Mouse (Mus musculus) hindbrain, embryonic 10.5 days (tissue): ENCODE data around the gene Zpr1. TPM values are rescaled to one million over a fixed set of nuclear protein-coding genes. Genes with fewer than 3 reads are reported as not detected.
A peak's percentile ranks its signal among the peaks of the same experiment; 100 is the strongest.

Experiments
- DNase-seq: peaks from one replicate; pipeline ENCODE4 v3.0.0-alpha.2; 2017; ENCODE audit warnings: low spot score
- H3K27ac ChIP-seq: fragments of 300-500 bp; sonication (generic); 2 replicates; pipeline ENCODE4 v1.5.1; 2016; ENCODE audit warnings: mild to moderate bottlenecking, moderate library complexity
- H3K27me3 ChIP-seq: fragments of 300-500 bp; sonication (generic); 2 replicates; pipeline ENCODE4 v1.6.1; 2016; ENCODE audit warnings: mild to moderate bottlenecking; ENCODE audit not compliant: poor library complexity, insufficient read depth, severe bottlenecking
- H3K36me3 ChIP-seq: fragments of 300-500 bp; sonication (generic); 2 replicates; pipeline ENCODE4 v1.6.1; 2016; ENCODE audit warnings: mild to moderate bottlenecking, moderate library complexity
- H3K4me1 ChIP-seq: fragments of 300-500 bp; sonication (generic); replicated peaks from 2 replicates; pipeline ENCODE4 v1.6.1; 2016; ENCODE audit warnings: mild to moderate bottlenecking
- H3K4me3 ChIP-seq: fragments of 300-500 bp; sonication (generic); 2 replicates; pipeline ENCODE4 v1.5.1; 2016; ENCODE audit warnings: mild to moderate bottlenecking, moderate library complexity
- H3K9me3 ChIP-seq: fragments of 300-500 bp; sonication (generic); 2 replicates; pipeline ENCODE4 v1.6.1; 2016; ENCODE audit warnings: mild to moderate bottlenecking, moderate library complexity
- WGBS: fragments of 180-500 bp; shearing (Covaris S2); methylation state at CpG from one replicate; pipeline ENCODE4 v1.1.7; 2016; 5-methylcytosine and 5-hydroxymethylcytosine counted together
- polyA plus RNA-seq: library from polyadenylated mRNA; unstranded; fragments of >200 nt; fragmentation: Nextera tagmentation; extraction: Ambion mirVana; gene quantifications from 2 replicates; pipeline ENCODE4 v1.2.1, GENCODE M21; 2016

Gene Zpr1
- polyA plus RNA-seq, 1 experiment from 2014 or later = 75.9 TPM

- Histone ChIP-seq H3K4me1 (peaks cover 21% of the 10 kb centered on the region; the same call in 1 of the 2 replicates), H3K27me3 (no peaks in the 10 kb centered on the region), H3K27ac (no peak within 1 kb of the TSS), H3K36me3 (no peaks in the 10 kb centered on the region), H3K4me3 (no peak within 1 kb of the TSS), H3K9me3 (no peaks in the 10 kb centered on the region)
- DNase-seq = no peak
- WGBS = 73% methylated on average over 7 of the region's 7 CpGs
Measured at GRCm38 (mm10) chr9:46240526-46241153, 32.2 kb upstream of the Zpr1 start, which contains the start of gene Apoa4. Gene Apoa4 (plus strand): TSS chr9:46240696.

DNA sequence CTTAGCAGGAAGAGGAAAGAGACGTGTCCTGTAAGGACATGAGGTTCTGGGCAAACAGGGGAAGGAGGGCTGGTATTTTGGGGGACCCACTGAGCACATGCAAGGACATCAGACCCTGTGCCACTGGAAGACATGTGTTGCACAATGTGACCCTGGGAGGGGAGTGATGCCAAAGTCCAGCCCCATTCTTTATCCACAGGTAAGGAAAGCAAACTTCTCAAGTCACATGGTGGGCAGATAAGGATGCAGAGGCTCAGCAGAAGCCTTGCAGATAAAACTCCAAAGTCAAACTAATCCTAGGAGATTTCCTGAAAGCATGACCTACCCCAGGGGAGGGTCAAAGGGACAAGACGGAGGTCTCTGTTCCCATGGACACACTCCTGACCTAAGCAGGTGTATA lies 31.0 kb upstream of the Zpr1 start:
- no peaks in the 10 kb centered on the region for H3K36me3 ChIP-seq
- no peak overlapping the region for H3K27ac ChIP-seq
- WGBS = 84% methylated on average over 2 of the region's 2 CpGs
- no peak for DNase-seq
- no peaks in the 10 kb centered on the region for H3K9me3 ChIP-seq
- peaks cover 18% of the 10 kb centered on the region; the same call in 1 of the 2 replicates for H3K4me1 ChIP-seq
- H3K27me3 ChIP-seq = no peaks in the 10 kb centered on the region
- H3K4me3 ChIP-seq = no peak overlapping the region

DNA sequence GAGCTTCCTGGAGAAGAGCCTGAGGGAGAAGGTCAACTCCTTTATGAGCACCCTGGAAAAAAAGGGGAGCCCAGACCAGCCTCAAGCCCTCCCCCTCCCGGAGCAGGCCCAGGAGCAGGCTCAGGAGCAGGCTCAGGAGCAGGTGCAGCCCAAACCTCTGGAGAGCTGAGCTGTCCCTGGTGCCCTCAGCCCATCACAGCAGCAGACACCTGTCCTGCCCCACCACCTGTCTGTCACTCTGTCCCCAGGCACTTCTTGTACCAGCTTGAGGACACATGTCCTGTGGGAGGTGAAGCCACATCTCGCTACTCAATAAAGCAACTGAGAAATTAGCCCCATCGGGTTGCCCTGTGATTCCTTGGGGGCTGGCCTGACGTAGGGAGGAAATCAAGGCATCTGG lies 29.7 kb upstream of the Zpr1 start:
- Histone ChIP-seq H3K36me3 (no peaks in the 10 kb centered on the region), H3K4me3 (no peak overlapping the region), H3K27me3 (no peaks in the 10 kb centered on the region; the same call in 1 of the 2 replicates), H3K9me3 (no peaks in the 10 kb centered on the region), H3K27ac (no peak overlapping the region), H3K4me1 (peaks cover 20% of the 10 kb centered on the region; the same call in 1 of the 2 replicates)
- no peak for DNase-seq
- 68% methylated on average over 4 of the region's 4 CpGs for WGBS

DNA sequence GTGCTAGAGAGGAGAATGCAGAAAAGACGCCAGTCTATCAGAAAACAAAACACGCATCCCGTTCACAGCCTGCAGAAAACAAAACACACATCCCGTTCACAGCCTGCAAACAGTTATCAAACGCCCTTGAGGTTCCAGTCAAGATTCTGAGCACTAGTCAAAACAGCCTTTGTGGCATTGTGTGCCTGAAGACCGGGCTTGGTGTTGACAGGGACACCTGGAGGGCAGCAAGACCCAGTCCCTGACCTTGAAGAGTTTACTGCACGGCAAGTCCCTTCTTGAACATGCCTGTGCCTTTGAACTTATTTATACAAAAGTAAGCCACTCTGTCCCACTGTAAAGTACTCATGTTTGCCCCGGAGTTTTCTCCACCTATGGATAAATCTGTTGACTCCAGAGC lies 29.3 kb upstream of the Zpr1 start:
- no peaks in the 10 kb centered on the region for H3K36me3 ChIP-seq
- no peak for DNase-seq
- WGBS = 58% methylated on average over 8 of the region's 8 CpGs
- no peaks in the 10 kb centered on the region for H3K9me3 ChIP-seq
- H3K27ac ChIP-seq = no peak overlapping the region
- H3K27me3 ChIP-seq = no peaks in the 10 kb centered on the region; the same call in 1 of the 2 replicates
- H3K4me1 ChIP-seq = peaks cover 20% of the 10 kb centered on the region; the same call in 1 of the 2 replicates
- no peak overlapping the region for H3K4me3 ChIP-seq

- no peaks in the 10 kb centered on the region for H3K9me3 ChIP-seq
- DNase-seq = peak; percentile 67
- H3K27me3 ChIP-seq = no peaks in the 10 kb centered on the region; the same call in 1 of the 2 replicates
- H3K4me3 ChIP-seq = no peak overlapping the region
- peaks cover 18% of the 10 kb centered on the region; the same call in 1 of the 2 replicates for H3K4me1 ChIP-seq
- 31% methylated on average over 11 of the region's 11 CpGs for WGBS
- no peaks in the 10 kb centered on the region for H3K36me3 ChIP-seq
- no peak overlapping the region for H3K27ac ChIP-seq
Measured at GRCm38 (mm10) chr9:46246752-46247324, 26.0 kb upstream of the Zpr1 start.

DNA sequence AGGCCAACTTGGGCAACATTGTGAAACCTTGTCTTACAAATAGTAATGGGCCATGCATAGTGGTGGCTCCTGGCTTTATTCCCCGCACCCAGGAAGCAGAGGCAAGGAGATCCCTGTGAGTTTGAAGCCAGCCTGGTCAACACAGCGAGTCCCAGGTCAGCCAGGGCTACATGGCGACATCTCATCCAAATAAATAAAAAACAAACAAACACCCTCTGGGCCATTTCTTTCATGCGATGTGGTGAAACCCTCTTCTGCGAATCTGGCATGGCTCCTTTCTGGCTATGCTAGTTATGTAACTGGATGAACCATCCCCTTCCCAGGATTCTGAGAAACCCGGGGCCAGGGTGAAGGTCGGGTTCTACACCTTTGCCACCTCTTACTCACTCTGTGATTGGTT lies 16.7 kb upstream of the Zpr1 start:
- Histone ChIP-seq H3K36me3 (no peaks in the 10 kb centered on the region), H3K4me1 (peaks cover 9% of the 10 kb centered on the region; the same call in 1 of the 2 replicates), H3K9me3 (no peaks in the 10 kb centered on the region), H3K27me3 (no peaks in the 10 kb centered on the region), H3K27ac (no peak overlapping the region), H3K4me3 (no peak overlapping the region)
- WGBS = 91% methylated on average over 7 of the region's 7 CpGs
- DNase-seq = no peak

- WGBS = 89% methylated on average over 10 of the region's 10 CpGs
- Histone ChIP-seq H3K4me3 (no peak overlapping the region), H3K27me3 (no peaks in the 10 kb centered on the region), H3K36me3 (no peaks in the 10 kb centered on the region), H3K27ac (0 out of 2 replicates have a peak overlapping the region, but pooled peaks have one; percentile 6), H3K9me3 (no peaks in the 10 kb centered on the region), H3K4me1 (peaks cover 9% of the 10 kb centered on the region; the same call in 1 of the 2 replicates)
- no peak for DNase-seq
Measured at GRCm38 (mm10) chr9:46256658-46257385, 16.0 kb upstream of the Zpr1 start.

GRCm38 (mm10) chr9:46257546-46257945 lies 15.3 kb upstream of the Zpr1 start:
- Histone ChIP-seq H3K36me3 (no peaks in the 10 kb centered on the region), H3K4me1 (peaks cover 9% of the 10 kb centered on the region; the same call in 1 of the 2 replicates), H3K27ac (0 out of 2 replicates have a peak overlapping the region, but pooled peaks have one; percentile 6), H3K9me3 (no peaks in the 10 kb centered on the region), H3K4me3 (no peak overlapping the region), H3K27me3 (no peaks in the 10 kb centered on the region)
- WGBS = 82% methylated on average over 3 of the region's 3 CpGs
- DNase-seq = no peak

- no peaks in the 10 kb centered on the region for H3K9me3 ChIP-seq
- no peaks in the 10 kb centered on the region for H3K27me3 ChIP-seq
- no peaks in the 10 kb centered on the region for H3K36me3 ChIP-seq
- DNase-seq = no peak
- WGBS = 86% methylated on average over 6 of the region's 6 CpGs
- H3K27ac ChIP-seq = no peak overlapping the region
- no peak overlapping the region for H3K4me3 ChIP-seq
- peaks cover 9% of the 10 kb centered on the region; the same call in 1 of the 2 replicates for H3K4me1 ChIP-seq
Measured at GRCm38 (mm10) chr9:46259111-46259510, 13.8 kb upstream of the Zpr1 start.

DNA sequence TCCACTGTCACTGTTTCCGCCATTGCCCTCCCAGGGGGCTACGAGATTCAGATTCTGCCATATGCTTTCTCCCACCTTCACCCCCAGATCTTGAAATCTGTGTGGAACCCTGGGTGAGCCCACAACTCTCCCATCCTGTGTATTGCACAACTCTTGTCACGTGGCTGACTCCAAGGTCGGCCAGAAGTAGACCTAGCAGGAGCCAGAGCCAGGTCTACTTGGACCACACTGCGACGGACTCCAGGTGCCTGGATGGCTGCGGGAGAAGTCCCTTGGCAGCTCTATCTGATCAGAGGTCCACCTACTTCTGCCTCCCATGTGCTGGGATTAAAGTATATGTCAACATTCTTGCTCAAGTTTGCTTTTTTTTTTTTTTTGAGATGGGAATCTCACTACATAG lies 11.7 kb upstream of the Zpr1 start:
- Histone ChIP-seq H3K27me3 (no peaks in the 10 kb centered on the region), H3K9me3 (no peaks in the 10 kb centered on the region), H3K36me3 (no peaks in the 10 kb centered on the region), H3K4me1 (no peaks in the 10 kb centered on the region), H3K27ac (no peak overlapping the region), H3K4me3 (no peak overlapping the region)
- no peak for DNase-seq
- WGBS = 91% methylated on average over 7 of the region's 7 CpGs

DNA sequence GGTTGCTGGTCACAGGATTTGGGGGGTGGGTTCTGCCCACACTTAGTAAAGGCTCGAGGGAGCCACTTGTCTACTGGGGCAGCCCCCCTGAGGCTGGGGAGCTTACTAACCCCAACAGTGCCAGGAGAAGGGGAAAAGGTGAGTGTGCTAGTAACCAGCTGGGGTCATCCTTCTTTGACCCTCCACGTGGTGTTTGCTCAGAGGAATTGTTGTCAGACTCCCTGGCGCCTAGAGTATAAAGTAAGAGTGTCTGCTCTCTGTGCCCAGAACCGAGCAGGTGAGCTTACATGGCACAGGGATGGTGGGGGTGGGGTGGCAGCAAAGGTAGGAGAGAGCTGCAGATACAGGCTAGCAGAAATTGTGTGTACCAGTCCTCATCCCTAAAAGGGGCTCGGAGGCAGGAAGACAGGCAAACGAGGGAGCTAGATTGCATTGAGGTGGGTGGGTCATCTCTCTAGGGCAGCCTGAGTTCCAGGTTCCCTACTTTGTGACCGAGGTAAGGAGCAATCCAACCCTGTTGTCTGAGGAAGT lies 4.5 kb upstream of the Zpr1 start, which contains the start of gene Apoa5:
Apoa5 (plus strand) TSS at position 291 of the 531 bp plus-strand sequence.
- DNase-seq = no peak
- Histone ChIP-seq H3K27ac (no peak within 1 kb of the TSS), H3K4me1 (peaks cover 13% of the 10 kb centered on the region), H3K9me3 (no peaks in the 10 kb centered on the region), H3K36me3 (no peaks in the 10 kb centered on the region), H3K4me3 (no peak within 1 kb of the TSS), H3K27me3 (peaks cover 36% of the 10 kb centered on the region)
- WGBS = 65% methylated on average over 7 of the region's 7 CpGs

DNA sequence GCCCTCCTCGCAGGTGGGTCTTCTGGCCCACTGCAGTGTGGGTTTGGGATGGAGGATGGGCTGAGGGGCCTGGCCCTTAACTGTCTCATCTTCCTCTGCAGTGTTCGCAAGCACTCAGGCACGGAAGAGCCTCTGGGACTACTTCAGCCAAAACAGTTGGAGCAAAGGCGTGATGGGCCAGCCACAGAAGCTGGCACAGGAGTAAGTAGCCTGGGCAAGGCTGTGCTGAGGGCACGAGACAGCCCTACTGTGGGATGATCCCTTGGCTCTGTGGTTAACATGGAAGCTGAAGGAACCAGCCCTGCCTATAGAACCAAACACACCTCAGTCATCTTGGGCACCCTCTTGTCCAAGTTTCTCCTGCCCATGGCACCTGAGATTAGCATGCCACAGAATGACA lies 3.7 kb upstream of the Zpr1 start:
- peaks cover 36% of the 10 kb centered on the region for H3K27me3 ChIP-seq
- H3K27ac ChIP-seq = no peak overlapping the region
- H3K4me3 ChIP-seq = no peak overlapping the region
- no peak for DNase-seq
- peaks cover 21% of the 10 kb centered on the region for H3K4me1 ChIP-seq
- no peaks in the 10 kb centered on the region for H3K36me3 ChIP-seq
- WGBS = 85% methylated on average over 5 of the region's 5 CpGs
- H3K9me3 ChIP-seq = no peaks in the 10 kb centered on the region
